Mouse (Mus musculus) adrenal gland, postnatal 10 days (tissue): ENCODE results near the gene Irgc1. TPM values are rescaled to one million over a fixed set of nuclear protein-coding genes. Genes with fewer than 3 reads are reported as not detected.
"Not testable (repeated sequence)": the region's sequence is repeated elsewhere in the genome, so short reads cannot be mapped to it uniquely, and the experiment has no call there.

Experiments used
- DNase-seq: peaks from one replicate; pipeline ENCODE4 v3.0.0; 2021; ENCODE audit warnings: mixed read lengths
- long read RNA-seq, 2 experiments: library from polyadenylated mRNA; stranded (forward); transcript quantifications; one replicate each; pipeline ENCODE4 v2.0.0; 2021
- total RNA-seq, 2 experiments: library from RNA; stranded (reverse); gene quantifications; 2 replicates each; pipeline ENCODE4 v1.2.3; 2021

Gene Irgc1
- under 1 TPM in 1 of 2 experiments, not detected in 1; 0.27 TPM for total RNA-seq
- long read RNA-seq, experiment 1, result 0 reads
- long read RNA-seq, experiment 2, result 0 reads

DNA sequence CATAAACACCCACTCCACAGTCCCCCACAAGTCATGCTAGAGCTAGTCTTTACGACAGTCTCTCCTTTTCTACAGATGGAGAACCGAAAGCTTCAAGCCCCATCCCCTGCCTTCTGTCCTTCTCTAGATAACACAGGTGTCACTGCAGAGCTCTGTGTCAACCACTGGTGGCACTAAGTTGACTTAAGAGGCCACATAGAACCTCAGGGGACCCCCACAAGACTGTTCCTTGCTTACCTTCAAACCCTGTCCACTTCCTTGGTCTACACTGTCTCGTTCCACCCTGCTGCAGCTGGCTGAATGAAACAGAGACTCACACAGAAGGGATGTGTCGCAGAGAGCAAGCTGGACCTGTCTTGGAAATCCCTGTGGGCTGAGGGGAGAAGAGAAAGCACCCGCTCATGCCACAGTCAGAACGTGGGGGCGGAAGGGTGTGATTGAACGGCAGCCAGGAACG, at the start of gene Irgc1:
Gene Irgc1, minus strand, starts transcription at position 443 of the 457 bp plus-strand sequence.
- no peak for DNase-seq

DNA sequence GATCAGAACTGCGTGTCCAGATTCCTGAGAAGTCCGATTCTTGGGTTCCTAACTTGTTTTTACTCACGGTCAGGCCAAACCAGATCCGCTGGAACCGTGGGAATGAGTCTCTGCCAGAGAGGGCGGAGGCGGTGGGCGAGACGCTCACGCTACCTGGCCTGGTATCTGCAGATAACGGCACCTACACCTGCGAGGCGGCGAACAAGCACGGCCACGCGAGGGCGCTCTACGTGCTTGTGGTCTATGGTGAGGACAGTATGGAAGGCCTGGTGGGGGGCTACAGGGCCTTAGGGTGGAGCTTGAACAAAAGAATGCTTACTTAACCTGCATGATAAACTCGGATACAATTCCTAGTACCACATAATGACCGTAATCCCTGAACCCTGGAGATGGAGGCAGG, 49.4 kb upstream of the Irgc1 start:
- DNase-seq, result no peak

DNA sequence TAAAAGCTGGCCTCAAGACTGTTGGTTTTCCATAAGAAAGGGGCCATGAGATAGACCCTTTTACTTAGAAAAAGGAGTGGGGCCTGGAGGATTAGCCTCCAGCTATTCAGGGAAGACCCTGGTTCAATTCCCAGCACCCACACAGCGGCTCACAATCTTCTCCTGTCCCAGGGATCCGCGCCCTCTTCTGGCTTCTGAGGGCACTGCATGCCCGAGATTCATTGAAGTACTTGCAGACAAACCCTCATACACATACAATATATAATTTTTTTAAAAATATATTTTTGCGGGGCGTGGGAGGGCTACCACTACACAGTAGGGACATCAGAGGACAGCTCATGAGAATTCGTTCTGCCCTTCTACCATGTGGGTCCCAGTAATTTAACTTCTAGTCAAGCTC, 48.8 kb upstream of the Irgc1 start:
- peak; percentile 48 for DNase-seq

DNA sequence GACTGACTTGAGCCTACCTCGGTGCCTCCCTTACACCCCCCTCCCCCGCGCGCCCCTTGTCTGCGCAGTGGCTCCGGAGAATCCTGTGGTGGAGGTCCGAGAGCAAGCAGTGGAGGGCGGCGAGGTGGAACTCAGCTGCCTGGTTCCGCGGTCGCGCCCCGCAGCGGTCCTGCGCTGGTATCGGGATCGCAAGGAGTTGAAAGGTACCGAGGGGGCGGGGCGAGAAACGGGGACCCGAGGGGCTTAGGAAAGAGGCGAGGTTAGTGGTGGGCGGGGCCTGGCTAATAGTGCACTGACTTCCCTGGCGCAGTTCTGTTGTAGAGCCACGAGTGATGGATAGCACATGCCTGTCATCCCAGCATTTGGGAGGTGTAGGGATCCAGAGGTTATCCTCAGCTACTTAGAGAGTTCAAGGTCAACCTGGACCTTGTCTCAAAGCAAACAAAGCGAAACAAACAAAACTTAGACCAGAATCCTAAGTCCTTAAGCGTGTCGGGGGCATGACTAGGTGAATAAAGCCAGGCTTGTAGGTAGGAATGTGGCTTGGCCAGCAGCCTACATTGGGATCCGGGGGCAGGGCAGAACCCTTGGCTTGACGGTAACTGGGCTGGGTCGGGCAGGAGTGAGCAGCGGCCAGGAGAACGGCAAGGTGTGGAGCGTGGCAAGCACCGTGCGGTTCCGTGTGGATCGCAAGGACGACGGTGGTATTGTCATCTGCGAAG, 47.9 kb upstream of the Irgc1 start:
- DNase-seq, result no peak

DNA sequence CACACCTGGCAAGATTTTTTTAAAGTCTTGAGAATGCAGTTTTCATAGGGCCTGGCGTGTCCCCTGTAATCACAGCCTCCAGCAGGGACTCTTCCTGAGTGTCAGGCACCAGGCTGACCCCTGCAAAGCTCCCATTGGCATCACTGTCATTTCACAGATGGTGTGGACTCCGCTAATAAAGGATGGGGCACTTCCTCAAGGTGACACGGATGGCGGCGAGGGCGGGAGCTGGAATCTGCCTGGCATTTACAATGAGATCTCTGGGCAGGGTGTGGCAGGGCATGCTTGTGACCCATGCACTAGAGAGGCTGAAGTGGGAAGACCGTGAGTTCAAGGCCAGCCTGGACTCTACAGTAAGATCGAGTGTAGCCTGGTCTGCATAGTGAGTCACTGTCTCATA, 36.2 kb upstream of the Irgc1 start:
- no peak for DNase-seq

DNA sequence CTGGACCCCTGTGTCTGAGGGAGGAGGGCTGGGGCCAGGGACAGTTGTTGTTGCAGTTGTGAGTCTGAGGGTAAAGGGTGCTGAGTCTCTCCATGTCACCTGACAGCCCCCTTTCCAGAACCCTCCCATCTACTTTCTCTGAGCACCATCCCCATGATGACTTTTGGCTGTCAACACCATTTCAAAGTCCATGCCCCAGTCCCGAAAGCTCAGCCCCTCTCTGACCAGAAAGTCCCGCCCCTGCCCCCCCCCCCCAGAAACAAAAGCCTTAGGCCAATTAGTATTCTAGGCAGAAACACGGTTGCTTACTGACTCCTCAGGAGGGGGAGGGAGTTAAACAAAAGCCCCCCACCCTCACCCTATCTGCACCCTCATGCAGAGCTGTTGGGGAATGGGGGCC, 35.3 kb upstream of the Irgc1 start:
- DNase-seq, result no peak

DNA sequence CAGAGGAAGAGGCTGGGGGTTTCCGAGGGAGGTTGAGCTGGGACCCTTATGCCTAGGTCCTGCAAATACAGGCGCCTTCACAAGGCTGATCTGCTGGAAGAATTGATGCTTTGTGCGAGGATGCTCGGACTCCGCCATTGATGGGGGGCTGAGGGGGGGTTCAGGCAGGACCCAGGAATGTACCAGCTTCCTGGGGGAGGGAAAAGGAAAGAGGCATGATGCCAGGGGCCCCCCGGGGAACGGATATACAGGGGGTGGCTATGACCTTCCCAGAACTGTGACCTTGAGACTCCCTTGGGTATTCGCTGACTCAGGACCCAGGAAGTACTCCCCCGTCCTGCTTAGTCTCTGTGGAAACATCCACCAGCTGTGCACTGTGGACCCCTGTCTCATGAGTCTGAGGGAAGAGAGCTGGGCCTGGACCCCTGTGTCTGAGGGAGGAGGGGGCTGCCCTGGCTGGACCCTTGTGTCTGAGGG, 34.6 kb upstream of the Irgc1 start:
- no peak for DNase-seq

DNA sequence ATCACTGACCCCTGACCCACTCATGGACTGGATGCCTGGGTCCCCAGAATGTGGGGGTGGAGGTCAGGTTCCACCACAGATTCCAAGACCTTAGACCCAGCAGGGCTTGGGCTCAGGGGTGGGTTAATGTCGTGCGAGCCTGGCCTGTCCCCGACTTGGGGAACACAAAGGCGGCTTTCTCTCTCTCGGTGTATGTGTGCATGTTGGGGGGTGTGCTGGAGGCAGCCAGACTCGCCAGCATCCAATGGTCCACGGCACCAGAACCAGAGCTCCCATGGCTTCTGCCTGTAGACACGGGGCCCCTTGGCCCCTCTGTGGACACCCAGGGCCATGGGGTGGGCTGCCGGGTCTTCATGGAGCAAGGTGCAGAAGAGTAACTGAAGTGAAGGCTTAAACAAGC, 33.4 kb upstream of the Irgc1 start:
- no peak for DNase-seq

DNA sequence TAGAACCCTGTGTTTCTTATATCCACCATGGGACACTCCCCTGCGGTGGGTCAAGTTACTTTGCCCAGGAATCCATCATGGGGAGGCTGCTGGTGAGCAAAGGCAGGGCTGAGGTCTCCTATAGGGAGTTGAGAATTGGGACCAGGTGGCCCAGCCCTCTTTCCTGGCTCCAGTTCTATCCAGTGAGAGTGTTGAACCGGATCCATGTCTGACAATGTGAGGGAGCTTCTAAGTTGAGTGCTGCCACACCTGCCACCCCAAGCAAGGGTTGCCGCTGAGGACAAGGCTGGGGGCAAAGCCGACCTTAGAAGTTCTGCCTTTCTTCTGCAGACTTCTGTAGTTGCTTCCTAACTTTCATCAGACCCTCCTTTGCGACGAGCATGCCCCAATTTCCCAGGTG, 31.2 kb upstream of the Irgc1 start:
- DNase-seq, result not testable (repeated sequence)

DNA sequence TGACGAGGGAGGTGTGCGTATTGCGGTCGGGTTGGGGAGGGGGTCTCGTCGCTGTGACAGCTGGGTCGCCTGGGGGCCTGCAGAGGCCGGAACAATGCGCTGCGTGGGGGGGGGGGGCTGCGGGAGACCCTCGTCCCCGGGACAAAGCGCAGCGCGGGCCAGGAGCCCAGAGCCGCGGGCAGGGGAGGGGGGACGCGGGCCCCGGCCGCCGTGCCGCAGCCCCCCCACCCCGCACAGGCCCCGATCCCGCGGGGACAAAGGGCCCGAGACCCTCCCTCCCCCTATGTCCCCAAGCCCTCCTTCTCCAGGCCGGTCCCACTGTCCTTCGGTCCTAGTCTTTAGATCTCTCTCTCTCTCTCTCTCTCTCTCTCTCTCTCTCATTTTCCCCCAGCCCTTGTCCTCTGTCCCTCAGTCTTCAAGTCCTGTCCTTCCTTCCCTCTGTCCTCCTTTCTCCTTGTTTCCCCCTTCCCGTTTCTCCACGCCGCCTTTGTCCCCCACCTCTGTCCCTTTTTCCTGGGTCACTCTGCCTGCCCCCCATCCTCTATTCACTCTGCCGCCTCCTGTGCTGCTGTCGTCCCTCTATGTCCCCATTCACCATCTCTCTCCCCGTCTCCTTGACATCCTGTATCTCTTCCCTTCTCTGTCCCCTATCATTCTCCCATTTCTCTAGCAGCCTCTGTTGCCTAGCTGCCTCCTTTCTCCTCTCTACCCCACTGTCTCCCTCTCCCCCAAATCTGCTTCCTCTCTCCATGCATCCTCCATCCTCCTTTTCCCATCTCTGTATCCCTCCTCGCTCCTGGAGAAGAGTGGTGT, 30.3 kb upstream of the Irgc1 start:
- no peak for DNase-seq

DNA sequence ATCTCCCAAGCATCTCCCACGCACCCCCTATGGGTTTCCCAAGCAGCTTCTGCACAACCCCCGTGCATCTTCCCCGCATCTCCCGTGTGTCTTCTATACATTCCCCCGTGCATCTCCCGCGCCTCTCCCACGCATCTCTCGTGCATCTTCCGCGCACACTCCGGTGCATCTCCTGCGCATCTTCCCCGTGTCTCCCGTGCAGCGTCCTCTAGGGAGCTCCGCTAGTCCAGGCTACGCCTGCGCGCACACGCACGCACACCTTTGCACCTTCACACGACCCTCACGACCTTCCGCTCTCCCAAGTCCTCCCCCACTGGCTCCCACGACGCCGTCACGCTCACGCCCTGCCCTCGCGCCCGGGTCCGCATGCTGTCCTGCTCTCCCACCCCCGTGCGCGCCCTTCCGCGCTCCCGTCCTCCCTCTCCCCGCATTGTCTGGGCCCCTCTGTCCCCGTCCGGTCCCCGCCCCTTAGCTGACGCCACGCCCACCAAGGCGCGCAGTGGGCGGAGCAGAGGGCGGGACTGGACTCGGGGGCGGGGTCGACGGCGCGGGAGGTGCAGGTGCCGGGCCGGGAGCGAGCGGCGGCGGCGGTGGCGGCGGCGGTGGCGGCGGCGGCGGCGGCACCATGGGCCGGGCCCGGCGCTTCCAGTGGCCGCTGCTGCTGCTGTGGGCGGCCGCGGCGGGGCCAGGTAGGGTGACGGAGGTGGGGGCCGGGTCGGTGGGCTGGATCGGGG, 29.5 kb upstream of the Irgc1 start, which contains the start of gene Cadm4:
Gene Cadm4, plus strand, starts transcription at position 550 of the 734 bp plus-strand sequence.
- peak; percentile 92 for DNase-seq

DNA sequence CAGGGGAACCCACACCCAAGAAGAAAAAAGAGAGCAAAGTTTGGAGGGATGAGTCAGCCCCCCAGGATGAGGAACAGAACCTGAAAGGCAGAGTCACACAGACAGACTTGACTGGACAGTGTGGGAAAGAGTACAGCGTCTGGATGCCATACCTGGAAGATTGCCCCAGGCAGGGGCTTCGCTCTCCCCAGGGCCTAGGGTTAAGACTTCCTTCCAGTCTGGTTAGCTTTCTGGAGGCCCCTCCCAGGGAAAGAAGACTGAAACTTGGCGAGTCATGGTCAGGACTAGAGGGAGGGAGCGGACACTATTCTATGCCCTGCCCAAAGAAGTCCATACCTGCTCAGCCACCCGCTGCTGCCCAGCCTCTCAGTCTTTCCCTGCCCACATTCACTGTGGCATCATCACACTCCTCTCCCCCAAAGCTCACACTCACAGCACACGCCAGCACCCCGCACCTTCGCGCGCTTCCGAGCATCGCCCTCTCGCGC, 28.9 kb upstream of the Irgc1 start:
- no peak for DNase-seq

DNA sequence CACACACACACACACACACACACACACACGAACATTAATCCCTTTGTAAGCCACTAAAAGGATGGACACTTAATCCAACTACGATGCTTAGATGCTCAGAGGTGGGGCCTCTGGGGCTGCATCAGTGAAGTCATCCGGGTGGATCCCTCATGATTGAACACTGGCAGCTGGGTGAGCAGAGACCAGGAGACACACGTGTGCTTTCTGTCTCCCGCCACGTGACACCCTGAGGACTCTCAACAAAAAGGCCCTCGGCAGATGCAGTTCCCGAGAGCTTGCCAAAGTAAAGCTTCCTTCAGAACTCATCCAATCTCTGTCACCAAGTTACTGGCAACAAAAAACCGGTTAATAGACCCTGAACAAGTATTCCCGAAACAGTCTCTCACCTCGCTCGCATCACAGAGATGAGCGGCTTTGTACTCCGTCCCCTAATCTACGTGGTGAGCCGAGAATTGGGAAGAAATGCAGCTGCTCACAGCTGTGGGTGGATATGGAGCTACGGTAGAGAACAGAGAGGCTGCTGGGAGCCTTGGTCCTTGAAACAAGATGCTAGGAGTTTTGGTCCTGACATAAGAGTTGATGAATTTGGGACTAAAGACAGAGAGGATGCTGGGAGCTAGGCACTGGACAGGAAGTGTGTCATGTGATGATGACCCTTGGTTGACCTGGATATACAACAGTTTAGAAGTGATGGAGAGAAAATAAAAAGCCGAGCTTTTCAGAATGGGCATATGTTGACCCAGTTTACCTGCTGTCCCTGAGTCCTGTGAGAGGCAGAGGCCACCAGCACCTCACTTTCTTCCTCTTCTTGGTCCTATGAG, 28.2 kb upstream of the Irgc1 start:
- DNase-seq, result no peak

DNA sequence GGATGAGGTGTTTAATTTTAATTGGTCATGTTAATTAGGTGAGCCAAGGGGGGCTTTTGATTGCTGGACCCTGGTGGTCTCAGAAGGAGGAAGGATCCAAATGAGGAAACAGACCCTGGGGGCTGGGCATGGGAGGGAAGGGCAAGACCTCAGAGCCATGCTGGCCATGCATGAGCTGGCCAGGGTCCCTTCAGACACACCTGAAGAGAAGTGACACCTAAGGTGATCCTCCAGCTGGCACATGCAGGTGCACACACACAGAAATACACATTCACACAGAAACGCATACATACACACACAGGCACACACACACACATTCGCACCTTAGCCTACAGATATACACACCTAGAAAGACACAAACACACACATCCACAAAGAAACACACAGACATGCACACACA, 27.6 kb upstream of the Irgc1 start:
- no peak for DNase-seq

DNA sequence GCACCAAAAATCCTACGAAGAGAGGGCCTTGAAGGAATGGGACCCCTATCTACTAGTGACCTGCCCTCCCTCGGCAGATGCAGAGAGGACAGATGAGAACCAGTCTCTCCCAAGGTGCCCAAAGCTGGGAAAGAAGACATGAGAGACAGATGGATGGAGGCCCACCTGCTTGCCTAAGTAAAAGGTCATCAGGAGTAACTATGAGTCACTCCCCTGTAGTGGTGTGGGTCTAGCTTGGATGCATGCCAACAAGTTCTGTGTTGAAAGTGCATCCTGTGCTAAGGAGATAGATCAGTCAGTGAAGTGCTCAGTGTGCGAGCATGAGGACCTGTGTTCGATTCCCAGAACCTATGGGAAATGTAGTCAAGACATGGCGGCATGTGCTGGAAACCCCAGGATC, 26.8 kb upstream of the Irgc1 start:
- DNase-seq, result no peak

DNA sequence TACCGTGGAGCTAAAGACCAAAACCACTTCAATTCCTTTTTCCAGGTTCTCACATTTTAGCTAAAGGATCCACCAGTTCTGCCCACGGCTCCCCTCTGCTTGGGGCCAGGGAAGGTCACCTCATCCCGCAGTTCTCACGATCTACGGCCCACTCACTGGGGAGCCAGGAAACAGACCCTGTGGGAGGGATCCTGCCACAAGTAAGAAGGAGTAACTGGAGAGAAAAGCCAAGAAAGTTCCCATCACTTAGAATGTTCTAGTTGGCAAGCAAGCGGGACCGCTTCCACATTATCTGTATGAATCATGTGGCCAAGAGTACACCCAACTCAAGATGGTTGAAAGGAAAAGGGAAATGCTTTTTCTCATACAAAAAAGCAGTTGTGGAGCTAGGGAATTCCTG, 24.8 kb upstream of the Irgc1 start:
- DNase-seq, result no peak

DNA sequence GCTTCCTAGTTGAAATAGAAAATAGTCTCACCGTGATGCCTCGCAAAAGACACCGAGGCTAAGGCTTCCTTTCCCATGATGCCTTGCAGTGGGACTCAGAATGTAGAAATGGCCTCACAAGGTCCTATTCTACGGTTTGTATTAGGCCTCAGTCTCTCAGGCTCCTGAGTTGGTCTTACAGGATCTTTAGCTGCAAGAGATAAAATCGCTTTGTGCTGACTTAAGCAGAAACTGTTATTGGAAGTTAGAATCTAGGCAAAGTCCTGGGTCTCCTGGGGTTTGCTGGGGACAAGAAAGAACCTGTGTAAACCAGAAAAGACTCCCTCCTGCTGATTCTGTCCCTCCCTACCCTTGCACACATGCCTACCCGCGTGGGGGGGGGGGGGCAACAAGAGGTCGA, 24.2 kb upstream of the Irgc1 start:
- DNase-seq, result no peak

DNA sequence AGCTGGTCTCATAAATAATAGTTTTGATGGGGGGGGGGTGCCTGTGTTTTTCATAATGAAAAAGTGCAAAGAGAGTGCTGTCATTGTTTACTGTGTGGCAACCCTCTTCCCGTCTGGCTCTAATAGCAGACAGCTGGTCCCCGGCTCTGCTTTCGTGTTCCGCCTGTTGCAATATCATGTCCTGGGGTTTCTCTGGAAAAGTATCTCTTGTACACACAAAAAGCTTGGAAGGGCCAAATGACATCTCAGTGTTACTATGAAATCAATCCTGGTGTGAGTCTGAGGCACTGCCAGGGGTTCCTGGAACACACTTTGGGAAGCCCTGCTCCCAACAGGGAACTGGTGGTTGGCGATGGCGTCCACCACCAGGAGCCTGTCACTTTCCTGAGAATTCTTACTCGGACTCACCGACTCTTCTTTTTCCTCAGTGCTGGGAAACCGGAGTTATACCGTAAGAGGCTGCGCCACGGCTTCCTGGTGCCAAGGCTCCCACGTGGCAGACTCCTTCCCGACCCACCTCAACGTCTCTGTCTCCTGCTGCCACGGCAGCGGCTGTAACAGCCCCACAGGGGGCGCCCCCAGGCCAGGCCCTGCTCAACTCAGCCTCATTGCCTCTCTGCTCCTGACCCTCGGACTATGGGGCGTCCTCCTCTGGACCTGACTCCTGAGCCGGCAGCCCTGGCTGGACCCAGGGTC, 22.9 kb upstream of the Irgc1 start:
- no peak for DNase-seq

DNA sequence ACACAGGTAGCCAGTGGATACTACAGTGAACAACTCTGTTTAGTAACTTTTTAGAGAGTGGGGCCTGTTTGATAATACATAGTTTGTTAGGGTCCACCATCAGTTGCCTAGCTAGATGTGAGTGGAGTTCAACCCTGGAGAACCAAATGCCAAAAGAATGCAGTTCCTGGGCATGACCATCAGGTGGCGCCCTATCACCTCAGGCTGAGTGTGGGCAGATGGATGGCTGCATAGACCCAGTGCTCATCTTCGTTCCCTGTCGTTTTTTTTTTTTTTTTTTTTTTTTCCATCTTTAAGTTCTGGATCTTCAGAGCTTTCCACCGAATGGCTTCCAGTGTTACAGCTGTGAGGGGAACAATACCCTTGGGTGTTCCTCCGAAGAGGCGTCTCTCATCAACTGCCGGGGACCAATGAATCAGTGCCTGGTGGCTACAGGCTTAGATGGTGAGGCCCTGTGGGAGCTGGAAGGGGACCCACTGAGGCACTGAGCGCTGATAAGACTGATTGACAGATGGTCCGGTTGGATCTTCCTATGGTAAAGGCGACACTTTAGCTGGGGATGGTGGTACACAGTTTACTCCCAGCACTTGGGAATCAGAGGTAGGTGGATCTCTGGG, 21.9 kb upstream of the Irgc1 start:
- DNase-seq, result peak; percentile 79

DNA sequence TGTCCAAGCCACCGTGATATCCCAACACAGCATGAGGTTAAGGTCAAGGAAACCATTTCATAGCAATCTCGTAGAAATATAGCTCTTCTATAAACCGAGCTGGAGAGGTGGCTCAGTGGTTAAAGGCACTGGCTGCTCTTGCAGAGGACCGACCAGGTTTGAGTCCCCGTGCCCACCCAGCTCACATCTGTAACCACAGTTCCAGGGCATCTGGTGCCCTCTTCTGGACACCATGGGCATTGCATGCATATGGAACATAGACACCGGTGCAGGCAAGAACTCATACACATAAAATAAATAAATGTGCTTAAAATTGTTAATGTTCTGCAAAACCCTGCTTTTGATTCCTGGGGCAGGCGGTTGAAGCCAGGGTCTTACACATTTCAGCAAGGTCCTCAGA, 20.8 kb upstream of the Irgc1 start:
- DNase-seq, result peak; percentile 27
